Comparison of ENCODE assay signal across 14 mouse cellular contexts in the genomic region with DNA sequence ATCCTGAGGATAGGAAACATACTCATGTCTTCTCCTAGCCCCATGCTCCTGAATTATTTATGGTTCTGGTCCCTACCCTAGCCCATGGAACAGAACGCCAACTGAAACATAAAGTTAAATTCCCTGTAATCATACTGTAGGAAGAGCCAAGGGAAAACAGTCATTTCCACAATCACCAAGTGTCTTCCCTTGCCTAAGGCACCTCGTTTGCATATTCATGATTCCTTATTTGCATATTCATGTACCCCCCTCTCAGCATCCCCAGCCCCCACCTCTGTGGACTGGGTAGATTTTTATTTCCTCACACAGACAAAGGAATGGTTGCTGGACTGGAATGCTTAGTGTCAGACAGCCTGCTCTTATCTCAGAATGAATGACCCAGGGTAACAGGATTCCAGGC.
DNase-seq lines count a peak whose midpoint lies in the region; ATAC-seq lines count a peak whose summit lies in the region.
"Had no signal": no experiment of that assay in that cellular context is flagged by ENCODE, and none has a peak within 500 bp of the region (broad histone marks: within the 10 kb centered on the region; RNA-seq: fewer than 3 reads in every experiment).

No protein-coding gene starts in this region.

- no peak overlapping the region for H3K27ac ChIP-seq in embryonic facial prominence, embryonic 14.5 days (replicated peaks; ENCODE audit: low read depth, low read length)
- no peak overlapping the region for H3K27ac ChIP-seq in embryonic facial prominence, embryonic 10.5 days (replicated peaks)
- no peak overlapping the region for H3K27ac ChIP-seq in midbrain, embryonic 11.5 days (ENCODE audit: low read depth, low read length)
- H3K27ac ChIP-seq in midbrain, embryonic 10.5 days (replicated peaks), result no peak overlapping the region
- H3K27ac ChIP-seq in hindbrain, embryonic 16.5 days (ENCODE audit: low read depth, low read length), result no peak overlapping the region
- H3K27ac ChIP-seq in neural tube, embryonic 15.5 days (replicated peaks), result no peak overlapping the region; the same call in 1 of the 2 replicates
- H3K27ac ChIP-seq: lung, embryonic 15.5 days had no signal

- intact Hi-C loops in left cerebral cortex, postnatal 14 days (cut with DNase I), result no loop called here

- no peaks in the 10 kb centered on the region for H3K9me3 ChIP-seq in embryonic facial prominence, embryonic 14.5 days (ENCODE audit: control insufficient read depth, low read length)
- no peaks in the 10 kb centered on the region for H3K9me3 ChIP-seq in embryonic facial prominence, embryonic 10.5 days
- no peaks in the 10 kb centered on the region for H3K9me3 ChIP-seq in midbrain, embryonic 11.5 days (ENCODE audit: control insufficient read depth, low read length)
- H3K9me3 ChIP-seq in midbrain, embryonic 10.5 days (replicated peaks), result no peaks in the 10 kb centered on the region
- no peaks in the 10 kb centered on the region for H3K9me3 ChIP-seq in hindbrain, embryonic 16.5 days (ENCODE audit: control insufficient read depth, low read length)
- H3K9me3 ChIP-seq in neural tube, embryonic 15.5 days (replicated peaks), result no peaks in the 10 kb centered on the region
- H3K9me3 ChIP-seq: lung, embryonic 15.5 days had no signal

- H3K27me3 ChIP-seq in embryonic facial prominence, embryonic 14.5 days (replicated peaks; ENCODE audit: control insufficient read depth, insufficient read depth, low read length), result no peaks in the 10 kb centered on the region
- H3K27me3 ChIP-seq in embryonic facial prominence, embryonic 10.5 days (replicated peaks; ENCODE audit: low read depth, poor library complexity, severe bottlenecking), result no peaks in the 10 kb centered on the region
- H3K27me3 ChIP-seq in midbrain, embryonic 11.5 days (ENCODE audit: control insufficient read depth, insufficient read depth, low read length), result no peaks in the 10 kb centered on the region
- no peaks in the 10 kb centered on the region for H3K27me3 ChIP-seq in midbrain, embryonic 10.5 days (ENCODE audit: low read depth, poor library complexity, severe bottlenecking)
- H3K27me3 ChIP-seq in hindbrain, embryonic 16.5 days (replicated peaks; ENCODE audit: control insufficient read depth, insufficient read depth, low read length), result no peaks in the 10 kb centered on the region
- no peaks in the 10 kb centered on the region for H3K27me3 ChIP-seq in neural tube, embryonic 15.5 days (replicated peaks)
- H3K27me3 ChIP-seq: lung, embryonic 15.5 days had no signal

- no peak overlapping the region for H3K9ac ChIP-seq in embryonic facial prominence, embryonic 14.5 days (ENCODE audit: low read depth, low read length)
- no peak overlapping the region for H3K9ac ChIP-seq in midbrain, embryonic 11.5 days (ENCODE audit: low read length)
- H3K9ac ChIP-seq in hindbrain, embryonic 16.5 days (ENCODE audit: low read depth, low read length), result no peak overlapping the region
- no peak overlapping the region for H3K9ac ChIP-seq in neural tube, embryonic 15.5 days (replicated peaks)
- H3K9ac ChIP-seq: lung, embryonic 15.5 days had no signal

- peak; percentile 14 for DNase-seq in embryonic facial prominence, embryonic 14.5 days (ENCODE audit: low spot score)
- DNase-seq in embryonic facial prominence, embryonic 10.5 days (ENCODE audit: low spot score), result no peak
- no peak for DNase-seq in midbrain, embryonic 11.5 days (ENCODE audit: low spot score, missing footprints)
- no peak for DNase-seq in midbrain, embryonic 10.5 days (ENCODE audit: low spot score)
- DNase-seq in adrenal gland, adult 2 months, result no peak
- DNase-seq in left cerebral cortex, postnatal 14 days (ENCODE audit: low spot score in 2 of 2), result no peak
- DNase-seq: cerebellum, postnatal 25 days; gastrocnemius, postnatal 25 days; kidney, postnatal 10 days; thymus, adult 2 months had no signal

- no peaks in the 10 kb centered on the region for H3K4me1 ChIP-seq in embryonic facial prominence, embryonic 14.5 days (ENCODE audit: control insufficient read depth, insufficient read depth, low read length)
- H3K4me1 ChIP-seq in embryonic facial prominence, embryonic 10.5 days, result peaks cover 17% of the 10 kb centered on the region; the same call in 1 of the 2 replicates
- no peaks in the 10 kb centered on the region; the same call in 1 of the 2 replicates for H3K4me1 ChIP-seq in midbrain, embryonic 11.5 days (ENCODE audit: control insufficient read depth, insufficient read depth, low read length)
- H3K4me1 ChIP-seq in midbrain, embryonic 10.5 days, result peaks cover 7% of the 10 kb centered on the region
- H3K4me1 ChIP-seq in hindbrain, embryonic 16.5 days (ENCODE audit: control insufficient read depth, insufficient read depth, low read depth, low read length), result peaks cover 5% of the 10 kb centered on the region
- H3K4me1 ChIP-seq in neural tube, embryonic 15.5 days, result peaks cover 37% of the 10 kb centered on the region
- H3K4me1 ChIP-seq: lung, embryonic 15.5 days had no signal

- 54% methylated on average over 2 of the region's 2 CpGs for WGBS in embryonic facial prominence, embryonic 14.5 days
- WGBS in embryonic facial prominence, embryonic 10.5 days, result 64% methylated on average over 2 of the region's 2 CpGs
- 64% methylated on average over 2 of the region's 2 CpGs for WGBS in midbrain, embryonic 11.5 days
- WGBS in midbrain, embryonic 10.5 days, result 71% methylated on average over 2 of the region's 2 CpGs
- WGBS in hindbrain, embryonic 16.5 days, result 18% methylated on average over 2 of the region's 2 CpGs
- WGBS in neural tube, embryonic 15.5 days, result 19% methylated on average over 2 of the region's 2 CpGs

- no peaks in the 10 kb centered on the region for H3K36me3 ChIP-seq in embryonic facial prominence, embryonic 14.5 days (ENCODE audit: control insufficient read depth, insufficient read depth, low read length)
- H3K36me3 ChIP-seq in embryonic facial prominence, embryonic 10.5 days (replicated peaks), result no peaks in the 10 kb centered on the region
- no peaks in the 10 kb centered on the region for H3K36me3 ChIP-seq in midbrain, embryonic 11.5 days (ENCODE audit: control insufficient read depth, insufficient read depth, low read length)
- no peaks in the 10 kb centered on the region for H3K36me3 ChIP-seq in midbrain, embryonic 10.5 days
- no peaks in the 10 kb centered on the region for H3K36me3 ChIP-seq in hindbrain, embryonic 16.5 days (ENCODE audit: control insufficient read depth, insufficient read depth, low read length)
- no peaks in the 10 kb centered on the region for H3K36me3 ChIP-seq in neural tube, embryonic 15.5 days
- H3K36me3 ChIP-seq: lung, embryonic 15.5 days had no signal

- H3K4me3 ChIP-seq in embryonic facial prominence, embryonic 14.5 days (ENCODE audit: low read depth, low read length), result no peak overlapping the region
- H3K4me3 ChIP-seq in embryonic facial prominence, embryonic 10.5 days, result no peak overlapping the region
- H3K4me3 ChIP-seq in midbrain, embryonic 11.5 days (ENCODE audit: low read depth, low read length), result no peak overlapping the region
- H3K4me3 ChIP-seq in midbrain, embryonic 10.5 days, result no peak overlapping the region
- no peak overlapping the region for H3K4me3 ChIP-seq in hindbrain, embryonic 16.5 days (ENCODE audit: low read length)
- H3K4me3 ChIP-seq in neural tube, embryonic 15.5 days (replicated peaks), result no peak overlapping the region
- H3K4me3 ChIP-seq: erythroblast, embryonic 14.5 days; lung, embryonic 15.5 days had no signal

- no peak overlapping the region for H3K4me2 ChIP-seq in embryonic facial prominence, embryonic 14.5 days (ENCODE audit: low read depth, low read length)
- H3K4me2 ChIP-seq in midbrain, embryonic 11.5 days, result no peak overlapping the region
- no peak overlapping the region for H3K4me2 ChIP-seq in hindbrain, embryonic 16.5 days (ENCODE audit: low read length)
- no peak overlapping the region for H3K4me2 ChIP-seq in neural tube, embryonic 15.5 days
- H3K4me2 ChIP-seq: lung, embryonic 15.5 days had no signal

- ATAC-seq in embryonic facial prominence, embryonic 14.5 days (ENCODE audit: low read depth), result no peak
- ATAC-seq in midbrain, embryonic 11.5 days (ENCODE audit: low FRiP score), result peak; percentile 86
- peak; percentile 81 for ATAC-seq in hindbrain, embryonic 16.5 days
- ATAC-seq in neural tube, embryonic 15.5 days (ENCODE audit: low FRiP score), result peak; percentile 85
